Mouse (Mus musculus): Measurements from ENCODE around the gene Slitrk5.
"Not testable (repeated sequence)": the region's sequence is repeated elsewhere in the genome, so short reads cannot be mapped to it uniquely, and the experiment has no call there.

The Slitrk5 gene

GRCm38 (mm10) chr14:111674664-111675147 is at the start of gene Slitrk5:
Gene Slitrk5 (plus strand): TSS chr14:111675097.
- CTCF ChIA-PET = no interaction called here

- CTCF ChIA-PET = no interaction called here
Observed at GRCm38 (mm10) chr14:111672942-111673341, 2.0 kb upstream of the Slitrk5 start.

GRCm38 (mm10) chr14:111675211-111676165 is 591 bp downstream of the Slitrk5 start:
- CTCF ChIA-PET = no interaction called here

- CTCF ChIA-PET = no interaction called here
Observed at GRCm38 (mm10) chr14:111676166-111676581, 1.3 kb downstream of the Slitrk5 start.

- CTCF ChIA-PET = no interaction called here
Observed at GRCm38 (mm10) chr14:111676851-111677291, 2.0 kb downstream of the Slitrk5 start.

- CTCF ChIA-PET = no interaction called here
Observed at GRCm38 (mm10) chr14:111677361-111678070, 2.6 kb downstream of the Slitrk5 start.

- CTCF ChIA-PET = no interaction called here
Observed at GRCm38 (mm10) chr14:111680271-111680670, 5.4 kb downstream of the Slitrk5 start.

- CTCF ChIA-PET = no interaction called here
Observed at GRCm38 (mm10) chr14:111681092-111681708, 6.3 kb downstream of the Slitrk5 start.

- CTCF ChIA-PET = no interaction called here
Observed at GRCm38 (mm10) chr14:111681773-111682172, 6.9 kb downstream of the Slitrk5 start.

GRCm38 (mm10) chr14:111683543-111683942 is 8.6 kb downstream of the Slitrk5 start:
- CTCF ChIA-PET = interaction anchor here (0.6 kb wide), 1 partner anchor 54 kb away, joined by 3 read pairs; no protein-coding TSS in a partner anchor

- CTCF ChIA-PET = not testable (repeated sequence)
Observed at GRCm38 (mm10) chr14:111690139-111690538, 15.2 kb downstream of the Slitrk5 start.

GRCm38 (mm10) chr14:111729833-111730232 is 54.9 kb downstream of the Slitrk5 start:
- CTCF ChIA-PET = no interaction called here

Data from spleen, embryonic (tissue).